ENCODE assay signal across 8 mouse cellular contexts in genomic region chr2:132028894-132029605, GRCm38 (mm10). TPM values are rescaled to one million over a fixed set of nuclear protein-coding genes. Genes with fewer than 3 reads are reported as not detected.
DNase-seq lines count a peak whose midpoint lies in the region; ATAC-seq lines count a peak whose summit lies in the region.

No protein-coding gene starts in this region.

- peak overlapping the region; percentile 75 for H3K4me3 ChIP-seq in forebrain, embryonic 15.5 days
- H3K4me3 ChIP-seq in liver, embryonic 16.5 days (ENCODE audit: low read depth, low read length), result peak overlapping the region; percentile 62

- H3K9me3 ChIP-seq in forebrain, embryonic 15.5 days, result no peaks in the 10 kb centered on the region
- H3K9me3 ChIP-seq in liver, embryonic 16.5 days (replicated peaks; ENCODE audit: control insufficient read depth, low read length), result no peaks in the 10 kb centered on the region

- peak; percentile 39 for ATAC-seq in forebrain, embryonic 15.5 days (replicated peaks)
- peak; percentile 59 for ATAC-seq in inflammation-experienced regulatory T-cells, adult 6 months
- ATAC-seq in liver, embryonic 16.5 days (ENCODE audit: low read depth), result peak; percentile 45

- H3K9ac ChIP-seq in forebrain, embryonic 15.5 days (replicated peaks), result peak overlapping the region; percentile 67
- H3K9ac ChIP-seq in liver, embryonic 16.5 days (ENCODE audit: low read depth, low read length), result peak overlapping the region; percentile 51

- H3K4me1 ChIP-seq in forebrain, embryonic 15.5 days, result peaks cover 37% of the 10 kb centered on the region
- peaks cover 16% of the 10 kb centered on the region for H3K4me1 ChIP-seq in liver, embryonic 16.5 days (ENCODE audit: control insufficient read depth, low read depth, low read length)

- peak; percentile 40 for DNase-seq in kidney, adult 18-20 months
- DNase-seq in kidney, adult 11 months, result no peak
- DNase-seq in adrenal gland, adult 2 months, result peak; percentile 51
- peak; percentile 58 for DNase-seq in neural tube, embryonic 10.5 days (ENCODE audit: extremely low spot score, low spot score)
- peak; percentile 60 to 68 for DNase-seq in thymus, postnatal 10 days (ENCODE audit: low spot score in 2 of 2)

- H3K27me3 ChIP-seq in forebrain, embryonic 15.5 days, result no peaks in the 10 kb centered on the region
- peaks cover 36% of the 10 kb centered on the region for H3K27me3 ChIP-seq in liver, embryonic 16.5 days (ENCODE audit: control insufficient read depth, insufficient read depth, low read depth, low read length)

- H3K4me2 ChIP-seq in forebrain, embryonic 15.5 days (replicated peaks), result peak overlapping the region; percentile 82
- H3K4me2 ChIP-seq in liver, embryonic 16.5 days (ENCODE audit: low read depth, low read length), result peak overlapping the region; percentile 88

- whole genome bisulfite sequencing in forebrain, embryonic 15.5 days, result under 1% methylated on average over 36 of the region's 36 CpGs
- under 1% methylated on average over 36 of the region's 36 CpGs for WGBS in liver, embryonic 16.5 days (ENCODE audit: insufficient replicate concordance)

- H3K27ac ChIP-seq in forebrain, embryonic 15.5 days (replicated peaks), result peak overlapping the region; percentile 80
- peak overlapping the region; percentile 80 for H3K27ac ChIP-seq in liver, embryonic 16.5 days (ENCODE audit: low read length)

- H3K36me3 ChIP-seq in forebrain, embryonic 15.5 days, result no peaks in the 10 kb centered on the region
- no peaks in the 10 kb centered on the region for H3K36me3 ChIP-seq in liver, embryonic 16.5 days (ENCODE audit: control insufficient read depth, insufficient read depth)

RNA-seq across cellular contexts. Expression of gene Rassf2, which starts 1.0 kb away (rescaled TPM):
- 10 to 100 TPM; 10.4 to 11.7 TPM for total RNA-seq in adrenal gland, adult 2 months (2021)
- polyA plus RNA-seq in adrenal gland, adult 2 months (2012; rRNA removed), result 10.5 and 12.3 TPM in 2 replicates
- polyA plus RNA-seq in forebrain, embryonic 15.5 days (2015; fragmentation: Nextera tagmentation; extraction: Ambion mirVana), result 26.2 and 26.8 TPM in 2 replicates
- 10 to 100 TPM; 78.8 to 88.1 (median 87.3) TPM for polyA plus RNA-seq in inflammation-experienced regulatory T-cells, adult 6 months (2017; shearing (Covaris generic))
- polyA plus RNA-seq in liver, embryonic 16.5 days (2015; fragmentation: Nextera tagmentation; extraction: Ambion mirVana), result 2.5 and 3.7 TPM in 2 replicates
